Mouse (Mus musculus) MEL-GATA-1-ER (cell line): ENCODE measurements at regions not wholly inside any gene's neighbourhood (a gene's known extent, or its start where the extent isn't known, plus 50 kb on each side); places are given as distances from the start of the nearest gene placed in this dataset.

Source experiments
- DNase-seq: peaks from one replicate; pipeline ENCODE4 v3.0.0-alpha.2; 2012; ENCODE audit warnings: low read depth; ENCODE audit errors: extremely low read depth

GRCm38 (mm10) chr13:85035903-85036302, 153.3 kb upstream of the Ccnh start:
- DNase-seq, result no peak

GRCm38 (mm10) chr13:85036830-85037229, 152.4 kb upstream of the Ccnh start:
- no peak for DNase-seq

GRCm38 (mm10) chr13:85066585-85067550, 122.3 kb upstream of the Ccnh start:
- no peak for DNase-seq

GRCm38 (mm10) chr13:85067551-85068283, 121.5 kb upstream of the Ccnh start:
- no peak for DNase-seq

GRCm38 (mm10) chr13:85068403-85068802, 120.8 kb upstream of the Ccnh start:
- DNase-seq, result no peak

- DNase-seq, result no peak
These were observed 105.9 kb upstream of the Ccnh start for GRCm38 (mm10) chr13:85083335-85083734.

GRCm38 (mm10) chr13:85083742-85084141, 105.5 kb upstream of the Ccnh start:
- no peak for DNase-seq

- peak; percentile 31 for DNase-seq
These were observed 93.0 kb upstream of the Ccnh start for GRCm38 (mm10) chr13:85096174-85096573.

GRCm38 (mm10) chr13:85123309-85123708, 65.9 kb upstream of the Ccnh start:
- no peak for DNase-seq

- DNase-seq, result peak; percentile 50
These were observed 62.3 kb upstream of the Ccnh start for GRCm38 (mm10) chr13:85126573-85127547.

GRCm38 (mm10) chr13:85127548-85127925, 61.7 kb upstream of the Ccnh start:
- DNase-seq, result no peak
